Mouse (Mus musculus): ENCODE measurements at regions not wholly inside any gene's neighbourhood (a gene's known extent, or its start where the extent isn't known, plus 50 kb on each side); places are given as distances from the start of the nearest gene placed in this dataset.

DNA sequence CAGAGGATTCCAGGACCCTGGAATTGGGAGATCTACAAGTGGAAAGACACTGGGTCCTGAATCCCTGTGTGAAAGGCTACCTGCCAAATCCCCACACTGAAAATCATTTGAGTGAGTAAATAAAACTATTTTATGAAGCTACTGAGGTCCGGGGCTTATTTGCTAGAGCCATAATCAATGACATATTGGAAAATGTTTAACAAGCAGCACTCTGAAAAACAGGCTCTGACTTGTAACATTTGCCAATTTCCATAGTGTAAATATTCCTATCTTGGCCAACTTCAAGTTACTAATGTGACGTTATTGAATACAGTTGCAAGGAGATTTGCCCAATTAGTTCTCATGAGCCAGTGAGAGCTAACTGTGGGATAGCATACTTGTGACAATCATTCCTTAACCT, 177.3 kb downstream of the Rdh14 start:
- Histone ChIP-seq H3K79me2 (replicated peaks; ENCODE audit: control insufficient read depth, extremely low read depth, insufficient read depth, poor library complexity, severe bottlenecking) (no peaks in the 10 kb centered on the region), H3K4me3 (replicated peaks in 1 of 3; ENCODE audit: low read depth in 2 of 3, low read length in 2 of 3, poor library complexity in 1 of 3) (no peak overlapping the region), H3K4me1 (ENCODE audit: control insufficient read depth in 1 of 2, insufficient read depth in 2 of 2) (no peaks in the 10 kb centered on the region), H3K36me3 (replicated peaks in 1 of 2; ENCODE audit: control insufficient read depth in 1 of 2, insufficient read depth in 1 of 2, low read length in 1 of 2) (no peaks in the 10 kb centered on the region), H3K9me3 (replicated peaks; ENCODE audit: low read length) (no peaks in the 10 kb centered on the region), H3K27ac (ENCODE audit: insufficient read depth, low read depth) (no peak overlapping the region), H3K27me3 (replicated peaks) (no peaks in the 10 kb centered on the region), H3K9ac (ENCODE audit: insufficient read depth, low read depth) (no peak overlapping the region), H3K4me2 (ENCODE audit: insufficient read depth, low read depth, poor library complexity, severe bottlenecking) (no peak overlapping the region)
- in situ Hi-C loops (cut with MboI; ENCODE audit: low pct_ligation_motif_present, low pct_unique_long_range_greater_than_20kb, low sequenced_read_pairs) (no loop called here), dilution Hi-C loops (cut with MboI; ENCODE audit: extremely low pct_ligation_motif_present, extremely low pct_unique_long_range_greater_than_20kb, low sequenced_read_pairs) (no loop called here)
- no peak for DNase-seq (ENCODE audit: extremely low read depth)
- no peak for TF ChIP-seq ZNF384 (IDR thresholded peaks at IDR 0.05; ENCODE audit: low read depth, low read length)
- TF ChIP-seq CHD1 (IDR thresholded peaks at IDR 0.05; ENCODE audit: low read depth, low read length), result no peak
- TF ChIP-seq UBTF (IDR thresholded peaks at IDR 0.05; ENCODE audit: low read depth, low read length), result no peak
- TF ChIP-seq ZKSCAN1 (IDR thresholded peaks at IDR 0.05; ENCODE audit: borderline replicate concordance, low read depth, low read length), result no peak
- TF ChIP-seq TBP (conservative IDR thresholded peaks at IDR 0.05; ENCODE audit: low read depth, low read length), result no peak
- no peak for TF ChIP-seq E2F4 (IDR thresholded peaks at IDR 0.05; ENCODE audit: insufficient replicate concordance, low read depth, low read length)
- TF ChIP-seq JUND (conservative IDR thresholded peaks at IDR 0.05; ENCODE audit: low read depth, low read length), result no peak
- TF ChIP-seq ZMIZ1 (IDR thresholded peaks at IDR 0.05; ENCODE audit: low read depth, low read length), result no peak
- TF ChIP-seq MAFK (IDR thresholded peaks at IDR 0.05; ENCODE audit: insufficient replicate concordance, low read length), result no peak
- TF ChIP-seq GABPA (IDR thresholded peaks at IDR 0.05; ENCODE audit: insufficient replicate concordance, low read depth, low read length), result no peak
- TF ChIP-seq MEF2A (IDR thresholded peaks at IDR 0.05; ENCODE audit: borderline replicate concordance, low read depth, low read length), result no peak
- TF ChIP-seq POLR2A (IDR thresholded peaks at IDR 0.05; ENCODE audit: low read depth, low read length), result no peak
- TF ChIP-seq USF1 (IDR thresholded peaks at IDR 0.05; ENCODE audit: low read depth, low read length), result no peak
- TF ChIP-seq JUN (IDR thresholded peaks at IDR 0.05; ENCODE audit: insufficient read depth, low read depth, low read length), result no peak
- no peak for TF ChIP-seq SIN3A (IDR thresholded peaks at IDR 0.05; ENCODE audit: low read length)

DNA sequence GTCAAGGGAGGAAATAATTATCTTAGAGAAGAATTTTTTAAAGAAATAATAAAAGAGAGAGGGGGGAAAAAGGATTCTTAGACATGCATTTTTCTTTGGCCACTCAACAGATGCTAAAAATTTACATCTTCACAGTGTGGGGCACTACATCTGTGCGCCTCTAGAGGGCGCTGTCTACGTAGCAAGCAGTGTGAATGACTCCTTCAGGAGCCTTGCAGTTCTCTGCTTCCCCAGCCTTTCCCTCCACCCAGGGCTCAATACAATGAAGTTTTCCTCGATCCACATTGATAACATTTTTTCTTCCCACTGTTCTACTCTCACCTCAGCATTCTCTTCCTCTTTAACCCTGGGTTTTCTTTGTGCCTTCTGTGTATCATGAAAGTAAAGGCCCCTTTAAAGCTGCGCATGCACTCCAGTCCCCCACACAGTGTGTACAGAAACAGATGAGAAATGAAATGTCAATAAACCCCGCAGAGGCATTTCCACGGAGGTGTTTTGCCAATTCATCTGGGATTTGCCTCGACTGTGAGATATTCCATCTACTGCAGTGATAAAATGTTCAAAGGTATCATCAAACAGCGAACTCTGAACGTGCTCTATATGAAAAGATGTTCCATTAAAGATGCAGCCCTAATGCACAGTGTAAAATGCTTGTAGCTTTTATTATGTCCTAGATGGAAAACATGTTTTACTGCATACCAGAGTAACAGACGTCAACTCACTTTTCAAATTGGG, 181.2 kb downstream of the Rdh14 start:
- H3K27me3 ChIP-seq (replicated peaks), result no peaks in the 10 kb centered on the region
- TF ChIP-seq CTCF (conservative IDR thresholded peaks at IDR 0.05 in 1 of 2, IDR thresholded peaks at IDR 0.05 in 1 of 2; ENCODE audit: low read depth in 2 of 2, low read length in 2 of 2), result peak; percentile 46 to 52
- no peak for TF ChIP-seq MYC (IDR thresholded peaks at IDR 0.05; ENCODE audit: low read depth, low read length)
- TF ChIP-seq MAZ (IDR thresholded peaks at IDR 0.05; ENCODE audit: low read depth, low read length), result no peak
- H3K27ac ChIP-seq (ENCODE audit: insufficient read depth, low read depth), result no peak overlapping the region
- in situ Hi-C loops (cut with MboI; ENCODE audit: low pct_ligation_motif_present, low pct_unique_long_range_greater_than_20kb, low sequenced_read_pairs) (no loop called here), dilution Hi-C loops (cut with MboI; ENCODE audit: extremely low pct_ligation_motif_present, extremely low pct_unique_long_range_greater_than_20kb, low sequenced_read_pairs) (no loop called here)
- no peaks in the 10 kb centered on the region for H3K9me3 ChIP-seq (replicated peaks; ENCODE audit: low read length)
- DNase-seq (ENCODE audit: extremely low read depth), result peak; percentile 13
- no peak overlapping the region for H3K4me3 ChIP-seq (replicated peaks in 1 of 3; ENCODE audit: low read depth in 2 of 3, low read length in 2 of 3, poor library complexity in 1 of 3)
- H3K9ac ChIP-seq (ENCODE audit: insufficient read depth, low read depth), result no peak overlapping the region
- H3K4me2 ChIP-seq (ENCODE audit: insufficient read depth, low read depth, poor library complexity, severe bottlenecking), result no peak overlapping the region
- H3K36me3 ChIP-seq (replicated peaks in 1 of 2; ENCODE audit: control insufficient read depth in 1 of 2, insufficient read depth in 1 of 2, low read length in 1 of 2), result no peaks in the 10 kb centered on the region
- no peaks in the 10 kb centered on the region for H3K79me2 ChIP-seq (replicated peaks; ENCODE audit: control insufficient read depth, extremely low read depth, insufficient read depth, poor library complexity, severe bottlenecking)
- no peaks in the 10 kb centered on the region for H3K4me1 ChIP-seq (ENCODE audit: control insufficient read depth in 1 of 2, insufficient read depth in 2 of 2)

Data from CH12.LX (cell line).